Mouse (Mus musculus) stomach, postnatal 0 days (tissue): Measurements from ENCODE around the gene Hykk.

Source experiments
- CTCF ChIP-seq: IDR thresholded peaks from 2 replicates; pipeline ENCODE4 v1.5.1; 2016; ENCODE audit warnings: antibody characterized with exemption, low read depth, mild to moderate bottlenecking, moderate library complexity
- EP300 ChIP-seq: optimal IDR thresholded peaks from 2 replicates; pipeline ENCODE3; 2016; ENCODE audit warnings: antibody characterized with exemption

DNA sequence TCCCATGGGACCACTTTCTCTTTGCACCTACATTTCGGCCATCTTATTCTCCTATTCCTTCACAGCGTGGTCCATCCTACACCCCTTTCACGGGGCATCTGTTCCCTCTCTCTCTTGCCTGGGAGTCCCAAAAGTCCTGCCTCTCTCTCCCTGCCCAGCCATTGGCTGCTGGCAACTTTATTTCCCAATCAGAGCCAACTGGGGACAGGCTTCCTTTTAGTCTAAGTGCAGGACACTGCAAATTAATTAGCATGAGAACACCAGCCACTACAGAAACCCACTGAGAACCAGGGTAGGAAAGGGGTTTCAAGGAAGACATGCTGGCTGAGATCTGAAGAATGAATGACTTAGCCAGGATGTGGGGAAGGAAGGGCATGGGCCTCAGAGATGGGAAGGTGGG, 77.3 kb downstream of the Hykk start:
- TF ChIP-seq EP300 = no peak
- TF ChIP-seq CTCF = no peak
